Mouse (Mus musculus) midbrain, embryonic 11.5 days (tissue): Measurements from ENCODE around the gene Incenp. TPM values are rescaled to one million over a fixed set of nuclear protein-coding genes. Genes with fewer than 3 reads are reported as not detected.
"Not testable (repeated sequence)": the region's sequence is repeated elsewhere in the genome, so short reads cannot be mapped to it uniquely, and the experiment has no call there.

Experiments
- ATAC-seq: fragments of 200-750 bp; cut with Nextera tagmentation; 2 replicates; pipeline ENCODE4 v1.8.0; 2017; ENCODE audit warnings: moderate TSS enrichment, moderate library complexity; ENCODE audit not compliant: low FRiP score
- DNase-seq: peaks from one replicate; pipeline ENCODE4 v3.0.0; 2015; ENCODE audit warnings: low spot score; ENCODE audit errors: missing footprints
- H3K27ac ChIP-seq: fragments of 300-500 bp; sonication (generic); 2 replicates; pipeline ENCODE4 v1.5.1; 2014; ENCODE audit warnings: low read depth, low read length
- H3K27me3 ChIP-seq: fragments of 300-500 bp; sonication (generic); 2 replicates; pipeline ENCODE4 v1.6.1; 2014; ENCODE audit warnings: mild to moderate bottlenecking, low read length, moderate library complexity, mixed read lengths; ENCODE audit not compliant: control insufficient read depth, insufficient read depth
- H3K36me3 ChIP-seq: fragments of 300-500 bp; sonication (generic); 2 replicates; pipeline ENCODE4 v1.6.1; 2014; ENCODE audit warnings: mild to moderate bottlenecking, low read length, moderate library complexity, mixed read lengths; ENCODE audit not compliant: control insufficient read depth, insufficient read depth
- H3K4me1 ChIP-seq: fragments of 300-500 bp; sonication (generic); 2 replicates; pipeline ENCODE4 v1.6.1; 2014; ENCODE audit warnings: low read length; ENCODE audit not compliant: control insufficient read depth, insufficient read depth
- H3K4me2 ChIP-seq: fragments of 300-500 bp; sonication (generic); 2 replicates; pipeline ENCODE4 v1.6.1; 2014; ENCODE audit warnings: mild to moderate bottlenecking, moderate library complexity
- H3K4me3 ChIP-seq: fragments of 300-500 bp; sonication (generic); 2 replicates; pipeline ENCODE4 v1.5.1; 2014; ENCODE audit warnings: low read depth, low read length
- H3K9ac ChIP-seq: fragments of 300-500 bp; sonication (generic); 2 replicates; pipeline ENCODE4 v1.6.1; 2014; ENCODE audit warnings: low read length
- H3K9me3 ChIP-seq: fragments of 300-500 bp; sonication (generic); 2 replicates; pipeline ENCODE4 v1.6.1; 2016; ENCODE audit warnings: low read length; ENCODE audit not compliant: control insufficient read depth
- WGBS: fragments of 180-500 bp; shearing (Covaris S2); extraction: QIAGEN DNeasy Blood & Tissue Kit; methylation state at CpG from one replicate; pipeline ENCODE4 v1.1.7; 2014; 5-methylcytosine and 5-hydroxymethylcytosine counted together
- microRNA-seq: library from miRNA; unstranded; fragments of <30 nt; microRNA quantifications from one replicate; pipeline ENCODE4, GENCODE M21; 2017
- polyA plus RNA-seq: library from polyadenylated mRNA; unstranded; fragments of >200 nt; fragmentation: Nextera tagmentation; extraction: Ambion mirVana; gene quantifications from 2 replicates; pipeline ENCODE4 v1.2.1, GENCODE M21; 2014

Incenp gene
- polyA plus RNA-seq, 1 experiment from 2014 or later: 106 TPM

DNA sequence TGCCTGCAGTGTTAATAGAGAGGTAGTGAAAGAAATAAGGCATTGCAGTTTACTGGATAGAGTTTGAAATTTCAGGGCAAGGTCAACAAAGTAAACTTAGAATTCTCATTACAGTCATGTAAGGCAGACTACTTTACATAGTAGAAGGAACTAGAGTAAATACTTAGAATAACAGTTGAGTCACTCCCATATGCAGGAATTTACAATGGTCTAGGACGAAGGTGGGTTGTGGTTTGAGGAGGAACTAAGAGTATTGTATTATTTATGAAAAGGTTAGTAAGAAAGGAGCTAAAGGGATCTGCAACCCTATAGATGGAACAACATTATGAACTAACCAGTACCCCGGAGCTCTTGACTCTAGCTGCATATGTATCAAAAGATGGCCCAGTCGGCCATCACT lies 38.5 kb downstream of the Incenp start:
- not testable (repeated sequence) for H3K9ac ChIP-seq, H3K4me3 ChIP-seq, H3K9me3 ChIP-seq, H3K27ac ChIP-seq, H3K36me3 ChIP-seq, H3K27me3 ChIP-seq, DNase-seq, ATAC-seq, H3K4me1 ChIP-seq, H3K4me2 ChIP-seq
- 91% methylated on average over 2 of the region's 3 CpGs for WGBS

DNA sequence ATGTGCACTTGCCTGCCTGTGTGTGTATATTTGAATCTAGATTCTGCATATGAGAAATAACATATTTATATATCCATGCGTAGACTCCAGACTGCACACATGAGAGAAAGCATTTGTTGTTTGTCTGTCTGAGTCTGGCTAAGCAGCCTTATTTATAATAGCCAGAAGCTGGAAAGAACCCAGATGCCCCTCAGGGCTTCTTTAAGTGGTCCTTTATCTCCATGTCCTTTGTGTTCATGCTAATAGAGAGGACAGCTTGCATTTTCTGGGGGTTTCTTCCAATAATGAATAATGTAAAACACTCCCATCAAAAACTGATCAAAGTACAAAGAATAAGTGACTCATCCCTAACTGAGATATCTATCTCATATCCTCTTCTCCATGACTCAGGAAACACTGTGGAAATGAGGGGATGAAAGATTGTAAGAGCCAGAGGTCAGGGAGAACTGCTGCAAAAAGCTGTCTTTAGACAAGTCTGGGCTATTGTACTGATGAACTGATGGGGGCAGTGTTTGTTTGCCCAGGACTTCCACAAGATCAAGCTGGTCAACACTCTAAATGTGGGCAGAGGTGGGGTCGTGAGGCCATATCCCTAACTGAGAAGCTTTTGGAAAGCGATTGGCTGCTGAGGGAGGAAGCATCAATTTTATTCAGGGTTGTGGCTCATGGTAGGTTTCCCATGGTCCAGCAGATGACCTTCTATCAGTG lies 49.8 kb downstream of the Incenp start:
- ATAC-seq: peak; percentile 62; the same call in 1 of the 2 replicates
- not testable (repeated sequence) for H3K9ac ChIP-seq, H3K4me3 ChIP-seq

DNA sequence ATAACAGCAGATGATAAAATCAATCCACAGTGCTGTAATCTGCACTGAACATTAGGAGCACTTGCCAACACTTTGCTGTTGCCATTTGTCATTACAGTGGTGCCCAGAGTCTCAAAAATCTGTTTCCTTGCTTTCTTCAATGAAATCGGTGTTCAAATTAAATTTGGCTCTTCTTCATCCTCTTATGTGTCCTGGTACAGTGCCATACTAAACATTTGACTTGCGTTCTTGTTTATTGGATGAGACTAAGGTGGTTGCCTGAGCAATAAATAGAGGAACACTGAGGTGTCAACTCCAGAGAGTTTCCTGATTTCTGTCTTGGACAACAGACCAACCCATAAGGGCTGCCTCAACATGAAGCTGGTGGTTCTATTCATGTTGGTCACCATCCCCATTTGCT lies 52.1 kb downstream of the Incenp start, which contains the start of gene Scgb2a2:
Gene Scgb2a2 (plus strand): TSS at position 301 of the 400 bp plus-strand sequence.
- ATAC-seq: no peak
- DNase-seq: peak; percentile 21
- Histone ChIP-seq H3K27ac (no peak within 1 kb of the TSS), H3K9ac (no peak within 1 kb of the TSS), H3K9me3 (no peaks in the 10 kb centered on the region), H3K27me3 (no peaks in the 10 kb centered on the region), H3K4me2 (no peak within 1 kb of the TSS), H3K4me3 (no peak within 1 kb of the TSS), H3K4me1 (no peaks in the 10 kb centered on the region), H3K36me3 (no peaks in the 10 kb centered on the region)
- WGBS: 87% methylated on average over 2 of the region's 2 CpGs

More for the DNA sequence above, 49.8 kb downstream of the Incenp start:
- not testable (repeated sequence) for H3K27ac ChIP-seq, H3K27me3 ChIP-seq, H3K4me2 ChIP-seq, H3K36me3 ChIP-seq, H3K4me1 ChIP-seq, H3K9me3 ChIP-seq
- DNase-seq: peak; percentile 56
- WGBS: 52% methylated on average over 3 of the region's 3 CpGs

- Histone ChIP-seq H3K4me2 (no peak overlapping the region), H3K27ac (no peak overlapping the region), H3K9me3 (no peaks in the 10 kb centered on the region), H3K9ac (no peak overlapping the region), H3K36me3 (no peaks in the 10 kb centered on the region), H3K27me3 (no peaks in the 10 kb centered on the region), H3K4me1 (no peaks in the 10 kb centered on the region), H3K4me3 (no peak overlapping the region)
- WGBS: 67% methylated on average over 2 of the region's 2 CpGs
- ATAC-seq (peak; percentile 72), DNase-seq (no peak)
These were observed 62.0 kb downstream of the Incenp start for GRCm38 (mm10) chr19:9837341-9837715.

GRCm38 (mm10) chr19:9836581-9837340 lies 62.6 kb downstream of the Incenp start:
- H3K36me3 ChIP-seq, H3K27ac ChIP-seq: not testable (repeated sequence)

More at GRCm38 (mm10) chr19:9836581-9837340, 62.6 kb downstream of the Incenp start:
- peak overlapping the region; percentile 18; the same call in 1 of the 2 replicates for H3K4me3 ChIP-seq
- DNase-seq (peak; percentile 90), ATAC-seq (peak; percentile 93)
- 0 out of 2 replicates have a peak overlapping the region, but pooled peaks have one; percentile 23 for H3K4me2 ChIP-seq
- H3K4me1 ChIP-seq, H3K9ac ChIP-seq, H3K27me3 ChIP-seq, H3K9me3 ChIP-seq: not testable (repeated sequence)
- 13% methylated on average over 18 of the region's 21 CpGs for WGBS

Small RNA genes within 50 kb of the gene (microRNA-seq; reads per million reads assigned to microRNA genes)
- gene Gm22369 (not detected), gene Gm24484 (not detected)

Other genes starting within 250 kb of the Incenp start
- gene Scgb2a2, start 52.0 kb downstream of the Incenp start, polyA plus RNA-seq: not detected in 2 replicates
- gene Fth1, start 81.0 kb upstream of the Incenp start, polyA plus RNA-seq: 1,347 and 1,422 TPM in 2 replicates
- 1.3 and 1.5 TPM in 2 replicates for gene Best1, start 102.1 kb upstream of the Incenp start, polyA plus RNA-seq
- gene Rab3il1, start 102.1 kb upstream of the Incenp start, polyA plus RNA-seq: 36.8 and 40.1 TPM in 2 replicates
- 5.0 and 5.1 TPM in 2 replicates for gene Fads3, start 142.0 kb upstream of the Incenp start, polyA plus RNA-seq
- gene Fads2, start 202.2 kb upstream of the Incenp start, polyA plus RNA-seq: 76.4 and 80.5 TPM in 2 replicates